Mouse (Mus musculus) CH12.LX (cell line): ENCODE measurements around the gene Cyp1b1. TPM values are rescaled to one million over a fixed set of nuclear protein-coding genes. Genes with fewer than 3 reads are reported as not detected.

ENCODE experiments used
- DNase-seq: peaks from one replicate; pipeline ENCODE4 v3.0.0-alpha.2; 2013; ENCODE audit errors: extremely low read depth
- H3K27ac ChIP-seq: 2 replicates; pipeline ENCODE4 v1.5.1; 2012; ENCODE audit warnings: low read depth, mild to moderate bottlenecking, control low read depth, moderate library complexity; ENCODE audit not compliant: insufficient read depth
- H3K27me3 ChIP-seq: replicated peaks from 2 replicates; pipeline ENCODE3; 2012; ENCODE audit warnings: inconsistent platforms
- H3K36me3 ChIP-seq, 2 experiments: replicated peaks in 1 of 2; 2 replicates each; pipeline versions ENCODE3 to v1.6.1; 2012; ENCODE audit warnings: inconsistent platforms in 1 of 2, low read length in 1 of 2, mild to moderate bottlenecking in 1 of 2, mixed read lengths in 1 of 2, moderate library complexity in 1 of 2; ENCODE audit not compliant: control insufficient read depth in 1 of 2, insufficient read depth in 1 of 2
- H3K4me1 ChIP-seq, 2 experiments: 2 replicates each; pipeline ENCODE4 v1.6.1; 2012; ENCODE audit warnings: inconsistent platforms in 1 of 2, moderate library complexity in 1 of 2; ENCODE audit not compliant: insufficient read depth in 2 of 2, control insufficient read depth in 1 of 2
- H3K4me2 ChIP-seq: 2 replicates; pipeline ENCODE4 v1.6.1; 2012; ENCODE audit warnings: low read depth, mild to moderate bottlenecking, control low read depth; ENCODE audit not compliant: poor library complexity, insufficient read depth, severe bottlenecking
- H3K4me3 ChIP-seq, 3 experiments: fragments of 150-350 bp in 1 of 3; sonication (generic) in 1 of 3; replicated peaks in 1 of 3; 2 replicates each; pipeline versions ENCODE3 to v1.5.1; 2011 to 2012; ENCODE audit warnings: low read depth in 2 of 3, low read length in 2 of 3, mild to moderate bottlenecking in 2 of 3, moderate library complexity in 2 of 3, control low read depth in 1 of 3, improper control_type of control experiment in 1 of 3, inconsistent platforms in 1 of 3, mixed read lengths in 1 of 3; ENCODE audit not compliant: poor library complexity in 1 of 3
- H3K79me2 ChIP-seq: replicated peaks from 2 replicates; pipeline ENCODE4 v1.6.1; 2012; ENCODE audit warnings: mild to moderate bottlenecking, moderate library complexity; ENCODE audit not compliant: control insufficient read depth, poor library complexity, insufficient read depth, severe bottlenecking; ENCODE audit errors: extremely low read depth
- H3K9ac ChIP-seq: 2 replicates; pipeline ENCODE4 v1.6.1; 2012; ENCODE audit warnings: low read depth, mild to moderate bottlenecking, control low read depth, moderate library complexity; ENCODE audit not compliant: insufficient read depth
- H3K9me3 ChIP-seq: replicated peaks from 2 replicates; pipeline ENCODE3; 2012; ENCODE audit warnings: low read length, inconsistent platforms, mixed read lengths
- CHD1 ChIP-seq: IDR thresholded peaks from 2 replicates; pipeline ENCODE4 v1.6.1; 2012; ENCODE audit warnings: low read depth, low read length, improper control_type of control experiment, inconsistent platforms
- CHD2 ChIP-seq: IDR thresholded peaks from 2 replicates; pipeline ENCODE4 v1.6.1; 2011; ENCODE audit warnings: low read length, improper control_type of control experiment
- CTCF ChIP-seq, 2 experiments: IDR thresholded peaks in 1 of 2; conservative IDR thresholded peaks in 1 of 2; 2 replicates each; pipeline ENCODE4 v1.5.1; 2011 to 2012; ENCODE audit warnings: low read depth in 2 of 2, low read length in 2 of 2, improper control_type of control experiment in 1 of 2, inconsistent platforms in 1 of 2, mild to moderate bottlenecking in 1 of 2, moderate library complexity in 1 of 2
- E2F4 ChIP-seq: IDR thresholded peaks from 2 replicates; pipeline ENCODE4 v1.6.1; 2011; ENCODE audit warnings: low read depth, low read length, improper control_type of control experiment; ENCODE audit not compliant: insufficient replicate concordance
- ELF1 ChIP-seq: IDR thresholded peaks from 2 replicates; pipeline ENCODE4 v1.6.1; 2014; ENCODE audit warnings: low read depth, mild to moderate bottlenecking, inconsistent platforms, low read length, improper control_type of control experiment
- EP300 ChIP-seq: IDR thresholded peaks from 2 replicates; pipeline ENCODE4 v1.6.1; 2011; ENCODE audit warnings: low read length, improper control_type of control experiment
- HCFC1 ChIP-seq: IDR thresholded peaks from 2 replicates; pipeline ENCODE4 v1.6.1; 2012; ENCODE audit warnings: low read depth, mild to moderate bottlenecking, inconsistent platforms, low read length, improper control_type of control experiment
- JUN ChIP-seq: IDR thresholded peaks from 2 replicates; pipeline ENCODE4 v1.6.1; 2011; ENCODE audit warnings: low read depth, mild to moderate bottlenecking, low read length, improper control_type of control experiment, moderate library complexity; ENCODE audit not compliant: insufficient read depth
- JUND ChIP-seq: conservative IDR thresholded peaks from 2 replicates; pipeline ENCODE4 v1.6.1; 2011; ENCODE audit warnings: low read depth, low read length, improper control_type of control experiment
- KAT2A ChIP-seq: IDR thresholded peaks from 2 replicates; pipeline ENCODE4 v1.6.1; 2012; ENCODE audit warnings: low read length, improper control_type of control experiment, inconsistent platforms; ENCODE audit not compliant: insufficient replicate concordance
- MAZ ChIP-seq: IDR thresholded peaks from 2 replicates; pipeline ENCODE4 v1.6.1; 2012; ENCODE audit warnings: low read depth, mild to moderate bottlenecking, inconsistent platforms, low read length, improper control_type of control experiment, moderate library complexity
- MEF2A ChIP-seq: IDR thresholded peaks from 2 replicates; pipeline ENCODE4 v1.6.1; 2014; ENCODE audit warnings: low read depth, mild to moderate bottlenecking, inconsistent platforms, low read length, improper control_type of control experiment, borderline replicate concordance
- MXI1 ChIP-seq: IDR thresholded peaks from 2 replicates; pipeline ENCODE4 v1.6.1; 2011; ENCODE audit warnings: mild to moderate bottlenecking, low read depth, low read length, improper control_type of control experiment
- NELFE ChIP-seq: IDR thresholded peaks from 2 replicates; pipeline ENCODE4 v1.6.1; 2011; ENCODE audit warnings: low read depth, low read length, improper control_type of control experiment
- RAD21 ChIP-seq: IDR thresholded peaks from 2 replicates; pipeline ENCODE4 v1.6.1; 2011; ENCODE audit warnings: low read depth, mild to moderate bottlenecking, low read length, improper control_type of control experiment, moderate library complexity
- RCOR1 ChIP-seq: conservative IDR thresholded peaks from 2 replicates; pipeline ENCODE4 v1.6.1; 2012; ENCODE audit warnings: low read depth, mild to moderate bottlenecking, inconsistent platforms, low read length, improper control_type of control experiment
- SMC3 ChIP-seq: IDR thresholded peaks from 2 replicates; pipeline ENCODE4 v1.6.1; 2011; ENCODE audit warnings: low read depth, low read length, improper control_type of control experiment
- TBP ChIP-seq: conservative IDR thresholded peaks from 2 replicates; pipeline ENCODE4 v1.6.1; 2011; ENCODE audit warnings: low read depth, low read length, improper control_type of control experiment
- TCF12 ChIP-seq: IDR thresholded peaks from 2 replicates; pipeline ENCODE4 v1.6.1; 2014; ENCODE audit warnings: low read depth, mild to moderate bottlenecking, inconsistent platforms, low read length, improper control_type of control experiment
- UBTF ChIP-seq: IDR thresholded peaks from 2 replicates; pipeline ENCODE4 v1.6.1; 2012; ENCODE audit warnings: low read depth, mild to moderate bottlenecking, inconsistent platforms, low read length, improper control_type of control experiment, moderate library complexity
- USF1 ChIP-seq: IDR thresholded peaks from 2 replicates; pipeline ENCODE4 v1.6.1; 2014; ENCODE audit warnings: low read depth, mild to moderate bottlenecking, inconsistent platforms, low read length, improper control_type of control experiment
- ZC3H11A ChIP-seq: IDR thresholded peaks from 2 replicates; pipeline ENCODE4 v1.6.1; 2012; ENCODE audit warnings: low read depth, mild to moderate bottlenecking, inconsistent platforms, low read length, improper control_type of control experiment
- ZKSCAN1 ChIP-seq: IDR thresholded peaks from 2 replicates; pipeline ENCODE4 v1.6.1; 2012; ENCODE audit warnings: low read depth, inconsistent platforms, low read length, improper control_type of control experiment, borderline replicate concordance
- ZNF384 ChIP-seq: IDR thresholded peaks from 2 replicates; pipeline ENCODE4 v1.6.1; 2012; ENCODE audit warnings: low read depth, low read length, improper control_type of control experiment, inconsistent platforms
- dilution Hi-C: fragments of 300-500 bp; cut with MboI; formaldehyde crosslinking; loops from 2 replicates; pipeline ENCODE4 v1.14.3; 2020; ENCODE audit warnings: low sequenced_read_pairs; ENCODE audit not compliant: extremely low pct_unique_long_range_greater_than_20kb, extremely low pct_ligation_motif_present
- in situ Hi-C: fragments of 300-500 bp; cut with MboI; formaldehyde crosslinking; loops from 3 replicates; pipeline ENCODE4 v1.14.3; 2019; ENCODE audit warnings: low sequenced_read_pairs, low pct_ligation_motif_present, low pct_unique_long_range_greater_than_20kb, mixed read lengths
- polyA plus RNA-seq: library from polyadenylated mRNA; unstranded; fragments of >175 nt; gene quantifications from 2 replicates; pipeline ENCODE4 v1.2.1, GENCODE M21; 2012; ENCODE audit warnings: low read depth; ENCODE audit not compliant: insufficient read length
- total RNA-seq, 2 experiments: library from RNA; depleted of rRNA; stranded (reverse); fragments of 300-350 nt in 1 of 2; fragments of >200 nt in 1 of 2; gene quantifications; 2 replicates each; pipeline ENCODE4 v1.2.3; 2012 to 2014

Cyp1b1 gene
- total RNA-seq (2012; rRNA removed), result not detected in 2 replicates
- total RNA-seq (2014; rRNA removed), result not detected in 2 replicates
- polyA plus RNA-seq, result not detected in 2 replicates

DNA sequence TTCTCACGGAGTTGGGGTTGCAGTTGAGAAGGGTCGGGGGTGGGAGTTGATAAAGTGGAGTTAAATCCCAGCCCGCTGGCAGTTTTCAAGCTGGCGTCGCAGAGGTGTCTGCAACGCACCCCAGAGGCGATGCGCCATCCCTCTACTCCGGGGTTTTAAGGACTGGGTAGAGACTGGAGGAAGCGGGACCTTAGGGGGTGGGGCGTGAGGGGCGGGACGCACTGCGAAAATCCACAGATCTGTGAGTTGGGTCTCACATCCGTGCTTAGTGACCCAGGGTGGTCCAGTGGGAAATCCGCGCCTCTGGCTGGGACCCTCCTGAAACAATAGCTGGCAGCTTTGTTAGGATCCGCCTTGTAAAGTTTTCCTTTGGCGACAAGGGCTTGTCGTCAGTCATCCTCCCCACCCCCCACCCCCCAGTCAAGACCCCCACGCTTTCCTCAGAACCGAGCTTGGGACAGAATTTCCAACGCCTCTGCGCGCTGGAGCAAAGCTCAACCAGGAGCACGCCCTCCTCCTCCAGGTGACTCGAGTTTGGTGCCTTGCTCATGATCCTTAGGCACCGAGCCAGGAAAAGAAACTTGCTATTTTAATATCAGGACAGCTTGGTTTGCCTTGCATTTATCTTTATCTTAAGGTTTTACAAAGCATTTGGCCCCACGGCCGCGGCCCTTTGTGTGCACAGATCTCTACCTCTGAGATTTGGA is at the start of gene Cyp1b1:
Gene Cyp1b1, minus strand, starts transcription at position 131 of the 707 bp plus-strand sequence.
- Histone ChIP-seq H3K4me1 (peaks cover 0 to 6% of the 10 kb centered on the region in 2 experiments; a peak in 1 of 4 replicates), H3K9me3 (peaks cover 8% of the 10 kb centered on the region), H3K79me2 (no peaks in the 10 kb centered on the region)
- no peak for TF ChIP-seq MXI1
- no peak for TF ChIP-seq ZKSCAN1
- no peak for TF ChIP-seq RCOR1
- TF ChIP-seq NELFE, result no peak
- TF ChIP-seq EP300, result no peak
- TF ChIP-seq, all 38 proteins: peak for 0
- Histone ChIP-seq H3K27ac (no peak within 1 kb of the TSS), H3K9ac (peak within 1 kb of the TSS; percentile 7; the same call in 1 of the 2 replicates), H3K27me3 (peaks cover 29% of the 10 kb centered on the region), H3K36me3 (no peaks in the 10 kb centered on the region), H3K4me2 (peak within 1 kb of the TSS; percentile 42), H3K4me3 (peak within 1 kb of the TSS in 2 of 3 experiments; percentile 23 to 43)
- no peak for DNase-seq
- in situ Hi-C loops (loop anchor here (5.0 to 25.0 kb wide), 2 partner anchors 53 to 472 kb away; no protein-coding TSS in a partner anchor), dilution Hi-C loops (no loop called here)

DNA sequence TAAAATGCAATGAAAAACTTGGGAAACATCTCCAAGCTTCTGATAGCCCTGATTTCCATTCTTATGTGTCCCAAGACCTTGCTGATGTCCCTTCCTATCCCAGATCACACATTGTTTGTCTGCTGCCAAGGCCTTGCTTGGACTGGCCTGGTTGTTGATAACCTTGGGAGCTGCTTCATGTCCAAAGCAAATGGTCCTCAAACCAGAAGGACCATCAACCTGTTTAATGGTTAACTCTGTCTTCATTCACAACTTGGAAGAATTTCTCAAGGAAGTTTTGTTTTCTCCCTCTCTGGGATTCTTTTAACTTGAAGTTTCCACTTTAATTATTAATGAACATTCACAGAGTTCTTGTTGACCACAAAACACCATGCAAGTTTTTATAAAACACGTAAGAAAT is 47.0 kb upstream of the Cyp1b1 start:
- Histone ChIP-seq H3K4me2 (no peak overlapping the region), H3K27me3 (no peaks in the 10 kb centered on the region), H3K4me1 (no peaks in the 10 kb centered on the region), H3K27ac (no peak overlapping the region), H3K36me3 (no peaks in the 10 kb centered on the region), H3K9ac (no peak overlapping the region), H3K79me2 (no peaks in the 10 kb centered on the region), H3K4me3 (no peak overlapping the region), H3K9me3 (no peaks in the 10 kb centered on the region)
- no peak for TF ChIP-seq NELFE
- no peak for TF ChIP-seq ZC3H11A
- no peak for TF ChIP-seq UBTF
- TF ChIP-seq CHD2, result no peak
- no peak for TF ChIP-seq MAZ
- TF ChIP-seq RAD21, result no peak
- DNase-seq, result no peak
- dilution Hi-C loops, result no loop called here
- in situ Hi-C loops, result no loop called here

DNA sequence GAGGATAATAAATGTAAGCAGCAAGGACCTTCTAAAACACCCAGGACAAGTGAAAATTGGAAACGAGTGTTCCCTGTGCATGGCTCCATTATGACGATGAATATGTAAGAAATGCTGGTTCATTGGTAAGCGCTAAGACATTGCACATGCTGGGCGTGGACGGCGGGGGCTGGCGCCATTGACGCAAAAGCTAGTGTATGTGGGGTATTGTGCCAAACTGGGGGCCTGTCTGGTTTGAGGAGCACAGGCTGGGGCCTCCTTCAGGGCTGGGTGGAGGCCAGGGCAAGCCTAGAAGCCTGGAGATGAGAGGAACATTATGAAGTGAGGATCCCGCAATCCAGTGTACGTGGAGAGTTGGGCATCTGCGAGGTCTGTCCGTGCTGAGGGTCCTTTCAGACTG is 39.0 kb upstream of the Cyp1b1 start:
- no peak overlapping the region for H3K4me2 ChIP-seq
- H3K27me3 ChIP-seq, result no peaks in the 10 kb centered on the region
- H3K9me3 ChIP-seq, result peaks cover 3% of the 10 kb centered on the region
- no peak overlapping the region for H3K27ac ChIP-seq
- dilution Hi-C loops, result no loop called here
- DNase-seq, result no peak
- no peak overlapping the region for H3K9ac ChIP-seq
- no peak overlapping the region for H3K4me3 ChIP-seq
- in situ Hi-C loops, result no loop called here
- no peaks in the 10 kb centered on the region for H3K36me3 ChIP-seq
- no peaks in the 10 kb centered on the region for H3K79me2 ChIP-seq
- no peaks in the 10 kb centered on the region for H3K4me1 ChIP-seq
- TF ChIP-seq ZKSCAN1 (no peak), CTCF (conservative IDR thresholded peaks at IDR 0.05 in 1 of 2, IDR thresholded peaks at IDR 0.05 in 1 of 2; ENCODE audit: low read depth in 2 of 2, low read length in 2 of 2) (no peak), ZNF384 (no peak), E2F4 (no peak), USF1 (no peak), JUN (no peak), EP300 (no peak), TCF12 (no peak), SMC3 (no peak), RAD21 (no peak), CHD2 (no peak), TBP (no peak), CHD1 (no peak), JUND (no peak), HCFC1 (no peak), MEF2A (no peak), KAT2A (no peak), UBTF (no peak), ELF1 (no peak)
